Mouse (Mus musculus): Measurements from ENCODE around the gene Nek9. TPM values are rescaled to one million over a fixed set of nuclear protein-coding genes. Genes with fewer than 3 reads are reported as not detected.
A peak's percentile ranks its signal among the peaks of the same experiment; 100 is the strongest.

The Nek9 gene
- polyA plus RNA-seq, 1 experiment = 2.6 TPM

DNA sequence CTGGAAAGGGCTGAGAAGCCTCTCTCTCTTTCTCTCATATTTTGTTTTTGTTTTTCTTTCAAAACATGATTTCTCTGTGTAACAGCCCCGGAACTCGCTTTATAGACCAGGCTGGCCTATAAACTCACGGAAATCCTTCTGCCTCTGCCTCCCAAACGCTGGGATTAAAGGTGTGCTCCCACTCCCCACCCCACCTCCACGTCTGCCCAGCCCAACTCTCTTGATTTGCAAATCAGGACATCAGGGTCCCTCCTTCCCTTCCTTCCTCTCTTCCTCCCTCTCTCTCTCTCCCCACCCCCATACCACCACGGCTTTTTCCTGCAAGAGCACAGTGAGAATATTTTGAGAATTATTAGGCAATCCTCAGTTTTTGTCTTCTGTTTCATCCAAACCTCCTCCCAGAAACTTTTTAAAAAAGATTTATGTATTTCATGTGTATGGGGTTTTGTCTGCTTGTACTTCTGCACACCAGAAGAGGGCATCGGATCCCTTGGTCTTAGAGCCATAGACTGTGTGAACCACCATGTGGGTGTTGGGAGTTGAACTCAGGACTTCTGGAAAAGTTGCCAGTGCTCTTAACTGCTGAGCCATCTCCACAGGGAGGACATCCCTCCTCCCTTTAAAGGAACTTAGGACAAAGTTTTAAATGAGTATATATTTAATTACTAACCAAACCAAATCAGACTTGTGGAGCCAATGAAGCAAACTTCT lies 67.9 kb downstream of the Nek9 start:
- H3K36me3 ChIP-seq (replicated peaks; ENCODE audit: low read length) = peaks cover 47% of the 10 kb centered on the region
- H3K9me3 ChIP-seq = peaks cover 4% of the 10 kb centered on the region
- no peak for TF ChIP-seq FLI1 (IDR thresholded peaks at IDR 0.05; ENCODE audit: low read length)
- H3K4me1 ChIP-seq = peaks cover 19% of the 10 kb centered on the region
- no peaks in the 10 kb centered on the region for H3K27me3 ChIP-seq (replicated peaks)
- no peak overlapping the region for H3K4me3 ChIP-seq (replicated peaks)

DNA sequence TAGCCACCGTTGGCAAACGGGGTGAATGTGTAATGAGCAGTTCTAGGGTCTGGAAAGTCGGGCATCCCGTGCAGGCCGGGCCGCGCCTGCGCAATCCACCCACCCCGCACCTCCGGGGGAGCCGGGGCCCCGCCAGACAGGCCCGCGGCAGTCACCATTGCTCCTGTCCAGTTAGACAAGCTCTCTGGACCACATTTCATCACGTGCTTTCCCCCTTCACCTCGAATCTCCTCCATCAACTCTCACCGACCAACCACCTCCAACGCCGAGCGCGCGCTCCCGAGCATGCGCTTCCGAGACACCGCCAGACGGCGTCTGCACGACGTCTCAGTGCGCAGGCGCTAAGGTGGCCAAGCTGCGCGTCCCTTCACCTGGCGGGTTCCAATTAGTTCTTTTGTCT lies 68.8 kb downstream of the Nek9 start, which contains the start of gene Mlh3:
Mlh3 (minus strand) TSS at position 281 of the 400 bp plus-strand sequence.
- peaks cover 37% of the 10 kb centered on the region for H3K36me3 ChIP-seq (replicated peaks; ENCODE audit: low read length)
- peaks cover 19% of the 10 kb centered on the region for H3K4me1 ChIP-seq
- no peaks in the 10 kb centered on the region for H3K27me3 ChIP-seq (replicated peaks)
- H3K9me3 ChIP-seq = peaks cover 4% of the 10 kb centered on the region
- TF ChIP-seq GATA1 (IDR thresholded peaks at IDR 0.05; ENCODE audit: borderline replicate concordance, low read length) = no peak
- H3K4me3 ChIP-seq (replicated peaks) = peak within 1 kb of the TSS; percentile 94

- peaks cover 4% of the 10 kb centered on the region for H3K9me3 ChIP-seq
- H3K36me3 ChIP-seq (replicated peaks; ENCODE audit: low read length) = peaks cover 32% of the 10 kb centered on the region
- H3K27me3 ChIP-seq (replicated peaks) = no peaks in the 10 kb centered on the region
- H3K4me1 ChIP-seq = peaks cover 19% of the 10 kb centered on the region
- TF ChIP-seq FLI1 (IDR thresholded peaks at IDR 0.05; ENCODE audit: low read length) = no peak
- TF ChIP-seq GATA1 (IDR thresholded peaks at IDR 0.05; ENCODE audit: borderline replicate concordance, low read length) = no peak
- H3K4me3 ChIP-seq (replicated peaks) = peak overlapping the region; percentile 94
Measured at GRCm38 (mm10) chr12:85269821-85270220, 69.3 kb downstream of the Nek9 start.

GRCm38 (mm10) chr12:85266248-85266647 lies 72.9 kb downstream of the Nek9 start:
- H3K4me3 ChIP-seq (replicated peaks) = no peak overlapping the region
- H3K36me3 ChIP-seq (replicated peaks; ENCODE audit: low read length) = peaks cover 34% of the 10 kb centered on the region
- peaks cover 19% of the 10 kb centered on the region for H3K4me1 ChIP-seq
- H3K27me3 ChIP-seq (replicated peaks) = no peaks in the 10 kb centered on the region
- H3K9me3 ChIP-seq = peaks cover 6% of the 10 kb centered on the region
- no peak for TF ChIP-seq FLI1 (IDR thresholded peaks at IDR 0.05; ENCODE audit: low read length)
- TF ChIP-seq GATA1 (IDR thresholded peaks at IDR 0.05; ENCODE audit: borderline replicate concordance, low read length) = no peak

- Histone ChIP-seq H3K4me1 (peaks cover 9% of the 10 kb centered on the region), H3K36me3 (replicated peaks; ENCODE audit: low read length) (peaks cover 47% of the 10 kb centered on the region), H3K4me3 (replicated peaks) (no peak overlapping the region), H3K9me3 (peaks cover 6% of the 10 kb centered on the region), H3K27me3 (replicated peaks) (no peaks in the 10 kb centered on the region)
- TF ChIP-seq GATA1 (IDR thresholded peaks at IDR 0.05; ENCODE audit: borderline replicate concordance, low read length) (no peak), FLI1 (IDR thresholded peaks at IDR 0.05; ENCODE audit: low read length) (no peak)
Measured at GRCm38 (mm10) chr12:85264940-85265339, 74.2 kb downstream of the Nek9 start.

DNA sequence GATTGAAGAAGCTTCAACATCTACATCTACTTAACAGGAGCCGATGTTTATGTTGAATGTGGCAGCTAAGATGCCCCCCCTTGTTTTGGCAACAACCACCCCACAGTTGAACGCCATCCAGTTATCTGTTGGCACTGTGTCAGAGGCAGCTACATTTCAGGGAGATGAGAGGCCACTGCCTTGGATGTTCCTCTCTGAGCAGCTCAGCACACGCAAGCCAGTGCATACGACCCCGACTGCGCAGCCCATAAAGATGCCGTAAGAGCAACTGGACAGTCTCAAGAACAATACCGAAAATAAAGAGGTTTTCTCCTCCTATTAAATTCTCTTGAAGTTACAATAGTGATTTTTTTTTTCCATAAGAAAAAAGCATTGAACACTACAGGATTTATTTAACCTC lies 74.6 kb downstream of the Nek9 start:
- H3K27me3 ChIP-seq (replicated peaks) = no peaks in the 10 kb centered on the region
- peaks cover 48% of the 10 kb centered on the region for H3K36me3 ChIP-seq (replicated peaks; ENCODE audit: low read length)
- H3K9me3 ChIP-seq = peaks cover 6% of the 10 kb centered on the region
- TF ChIP-seq GATA1 (IDR thresholded peaks at IDR 0.05; ENCODE audit: borderline replicate concordance, low read length) = no peak
- no peak for TF ChIP-seq FLI1 (IDR thresholded peaks at IDR 0.05; ENCODE audit: low read length)
- no peak overlapping the region for H3K4me3 ChIP-seq (replicated peaks)
- peaks cover 8% of the 10 kb centered on the region for H3K4me1 ChIP-seq

DNA sequence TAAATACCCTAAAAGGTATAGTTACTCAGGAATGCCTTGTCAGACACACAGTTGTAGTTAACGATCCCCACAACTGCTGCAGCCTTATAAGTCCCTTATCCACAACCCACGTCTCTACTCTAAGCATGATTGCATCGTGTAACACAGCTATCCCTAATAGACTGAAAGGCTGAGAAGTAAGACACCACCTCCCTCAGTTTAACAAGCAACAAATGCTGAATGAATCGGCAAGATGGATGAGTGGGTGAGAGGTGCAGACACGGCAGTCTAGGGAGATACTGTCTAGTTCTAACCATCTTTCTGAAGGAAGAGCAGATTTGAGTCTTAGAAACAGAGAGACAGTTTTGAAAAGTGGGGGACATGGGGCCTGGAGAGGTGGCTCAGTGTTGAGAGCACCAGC lies 76.0 kb downstream of the Nek9 start:
- peaks cover 10% of the 10 kb centered on the region for H3K4me1 ChIP-seq
- H3K36me3 ChIP-seq (replicated peaks; ENCODE audit: low read length) = peaks cover 47% of the 10 kb centered on the region
- peaks cover 6% of the 10 kb centered on the region for H3K9me3 ChIP-seq
- no peaks in the 10 kb centered on the region for H3K27me3 ChIP-seq (replicated peaks)
- no peak overlapping the region for H3K4me3 ChIP-seq (replicated peaks)
- TF ChIP-seq GATA1 (IDR thresholded peaks at IDR 0.05; ENCODE audit: borderline replicate concordance, low read length) (no peak), FLI1 (IDR thresholded peaks at IDR 0.05; ENCODE audit: low read length) (no peak)

- Histone ChIP-seq H3K4me1 (peaks cover 17% of the 10 kb centered on the region), H3K36me3 (replicated peaks; ENCODE audit: low read length) (peaks cover 44% of the 10 kb centered on the region), H3K27me3 (replicated peaks) (no peaks in the 10 kb centered on the region), H3K4me3 (replicated peaks) (no peak overlapping the region), H3K9me3 (peaks cover 6% of the 10 kb centered on the region)
- TF ChIP-seq GATA1 (IDR thresholded peaks at IDR 0.05; ENCODE audit: borderline replicate concordance, low read length) (no peak), FLI1 (IDR thresholded peaks at IDR 0.05; ENCODE audit: low read length) (no peak)
Measured at GRCm38 (mm10) chr12:85262489-85262888, 76.7 kb downstream of the Nek9 start.

DNA sequence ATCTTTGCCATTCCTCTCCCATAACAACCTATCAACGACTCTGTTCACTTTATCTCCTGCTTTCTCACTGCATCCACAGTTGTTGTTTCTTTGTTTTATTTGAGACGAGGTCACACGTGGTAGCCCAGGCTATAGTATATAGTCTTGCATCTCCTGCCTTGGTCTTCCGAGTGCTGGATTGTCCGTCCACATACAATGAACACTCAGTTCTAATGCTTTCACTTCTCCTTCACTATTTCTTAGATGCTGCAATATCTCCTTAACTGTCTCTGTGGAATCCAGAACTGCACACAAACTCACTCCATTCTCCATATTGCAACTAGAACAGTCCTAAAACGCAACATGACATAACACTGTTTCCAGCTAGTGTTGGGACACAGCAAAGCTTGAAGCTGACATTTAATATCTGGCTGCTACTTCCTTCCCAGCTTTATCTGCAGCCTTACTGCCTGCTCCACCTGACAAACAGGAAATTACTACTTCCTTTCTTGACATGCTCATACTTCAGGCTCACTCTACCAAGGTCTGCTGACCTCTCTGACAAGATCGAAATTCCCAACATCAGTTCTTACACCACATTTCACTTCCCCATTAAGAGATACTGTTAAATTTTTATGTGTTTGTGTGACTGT lies 82.0 kb downstream of the Nek9 start:
- H3K9me3 ChIP-seq = no peaks in the 10 kb centered on the region
- H3K27me3 ChIP-seq (replicated peaks) = no peaks in the 10 kb centered on the region
- TF ChIP-seq FLI1 (IDR thresholded peaks at IDR 0.05; ENCODE audit: low read length) (no peak), GATA1 (IDR thresholded peaks at IDR 0.05; ENCODE audit: borderline replicate concordance, low read length) (peak; percentile 39; the same call in 1 of the 3 replicates)
- peaks cover 35% of the 10 kb centered on the region for H3K36me3 ChIP-seq (replicated peaks; ENCODE audit: low read length)
- H3K4me3 ChIP-seq (replicated peaks) = peak overlapping the region; percentile 69
- H3K4me1 ChIP-seq = peaks cover 26% of the 10 kb centered on the region

- no peak for TF ChIP-seq GATA1 (IDR thresholded peaks at IDR 0.05; ENCODE audit: borderline replicate concordance, low read length)
- TF ChIP-seq FLI1 (IDR thresholded peaks at IDR 0.05; ENCODE audit: low read length) = no peak
- Histone ChIP-seq H3K4me1 (peaks cover 26% of the 10 kb centered on the region), H3K27me3 (replicated peaks) (no peaks in the 10 kb centered on the region)
Measured at GRCm38 (mm10) chr12:85256074-85256751, 82.9 kb downstream of the Nek9 start.

More at GRCm38 (mm10) chr12:85256074-85256751, 82.9 kb downstream of the Nek9 start:
- Histone ChIP-seq H3K4me3 (replicated peaks) (peak overlapping the region; percentile 42), H3K36me3 (replicated peaks; ENCODE audit: low read length) (peaks cover 36% of the 10 kb centered on the region), H3K9me3 (no peaks in the 10 kb centered on the region)
